In the genomic region with DNA sequence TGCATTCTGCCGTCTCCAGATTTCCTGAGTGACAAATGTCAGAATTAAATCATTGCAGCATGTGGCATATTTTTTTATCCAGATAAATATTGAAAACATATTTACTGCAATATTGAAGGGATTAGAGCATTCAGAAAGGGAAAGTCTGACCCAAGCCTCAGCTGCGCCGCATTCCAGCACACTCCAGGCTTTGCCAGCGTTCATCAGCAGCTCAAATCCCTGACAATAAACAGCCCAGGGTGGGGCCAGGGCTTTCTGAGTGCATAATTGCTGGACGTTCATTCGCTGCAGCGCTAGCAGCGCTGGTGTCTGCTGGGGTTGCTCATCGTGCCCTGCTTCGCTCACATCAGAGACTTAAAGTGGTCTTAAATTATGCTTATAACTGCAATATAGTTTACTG, we compare ENCODE assay signal across 11 mouse cellular contexts.
DNase-seq lines count a peak whose midpoint lies in the region; ATAC-seq and TF ChIP-seq lines count a peak whose summit lies in the region.
"Had no signal": no experiment of that assay in that cellular context is flagged by ENCODE, and none has a peak within 500 bp of the region (broad histone marks: within the 10 kb centered on the region; RNA-seq: fewer than 3 reads in every experiment).

No protein-coding gene starts in this region.

- no peak overlapping the region for H3K4me3 ChIP-seq in forebrain, embryonic 12.5 days (replicated peaks)
- no peak overlapping the region for H3K4me3 ChIP-seq in forebrain, embryonic 10.5 days
- H3K4me3 ChIP-seq in lung, embryonic 14.5 days (ENCODE audit: low read depth, low read length), result no peak overlapping the region
- H3K4me3 ChIP-seq in lung, adult 2 months (replicated peaks; ENCODE audit: extremely low read depth, low read depth, low read length), result no peak overlapping the region
- H3K4me3 ChIP-seq in intestine, embryonic 16.5 days (ENCODE audit: low read length), result no peak overlapping the region
- H3K4me3 ChIP-seq: myocyte had no signal

- H3K9me3 ChIP-seq in forebrain, embryonic 12.5 days, result 0 out of 2 replicates have a peak, but pooled peaks cover 2% of the 10 kb centered on the region
- H3K9me3 ChIP-seq in forebrain, embryonic 10.5 days, result peaks cover 5% of the 10 kb centered on the region; the same call in 1 of the 2 replicates
- no peaks in the 10 kb centered on the region for H3K9me3 ChIP-seq in lung, embryonic 14.5 days (ENCODE audit: low read depth, low read length)
- no peaks in the 10 kb centered on the region for H3K9me3 ChIP-seq in intestine, embryonic 16.5 days (ENCODE audit: control insufficient read depth, low read length)

- TF ChIP-seq POLR2A in lung, adult 2 months (IDR thresholded peaks at IDR 0.05; ENCODE audit: borderline replicate concordance, extremely low read depth, low read depth, low read length), result no peak

- H3K4me2 ChIP-seq in forebrain, embryonic 12.5 days, result no peak overlapping the region
- H3K4me2 ChIP-seq in lung, embryonic 14.5 days, result no peak overlapping the region
- 0 out of 2 replicates have a peak overlapping the region, but pooled peaks have one; percentile 6 for H3K4me2 ChIP-seq in intestine, embryonic 16.5 days (ENCODE audit: low read depth, low read length)
- H3K4me2 ChIP-seq: hindbrain, embryonic 14.5 days had no signal

- H3K4me1 ChIP-seq in forebrain, embryonic 12.5 days, result no peaks in the 10 kb centered on the region; the same call in 1 of the 2 replicates
- peaks cover 4% of the 10 kb centered on the region; the same call in 1 of the 2 replicates for H3K4me1 ChIP-seq in forebrain, embryonic 10.5 days
- H3K4me1 ChIP-seq in lung, embryonic 14.5 days (ENCODE audit: insufficient read depth), result no peaks in the 10 kb centered on the region
- H3K4me1 ChIP-seq in lung, adult 2 months (ENCODE audit: control insufficient read depth, insufficient read depth, low read length), result no peaks in the 10 kb centered on the region
- no peaks in the 10 kb centered on the region for H3K4me1 ChIP-seq in intestine, embryonic 16.5 days (ENCODE audit: control insufficient read depth, insufficient read depth, low read length)

- no peak for TF ChIP-seq CTCF in lung, embryonic 14.5 days (IDR thresholded peaks at IDR 0.05; ENCODE audit: low read depth)
- no peak for TF ChIP-seq CTCF in lung, adult 2 months (IDR thresholded peaks at IDR 0.05; ENCODE audit: insufficient read depth, low read length)

- DNase-seq in forebrain, embryonic 10.5 days (ENCODE audit: extremely low spot score, low spot score), result no peak
- DNase-seq in lung, embryonic 14.5 days, result peak; percentile 46
- no peak for DNase-seq in lung, adult 2 months
- peak; percentile 37 for DNase-seq in retina, embryonic 14.5 days (ENCODE audit: low spot score)
- DNase-seq in cerebellum, postnatal 4 days (ENCODE audit: low spot score in 2 of 2), result no peak
- DNase-seq in cerebellum, adult 18-20 months, result no peak
- DNase-seq: cerebellum, adult 11 months had no signal

- WGBS in forebrain, embryonic 12.5 days, result 53% methylated on average over 10 of the region's 10 CpGs
- 76% methylated on average over 10 of the region's 10 CpGs for WGBS in forebrain, embryonic 10.5 days
- WGBS in lung, embryonic 14.5 days, result 59% methylated on average over 10 of the region's 10 CpGs
- WGBS in lung, adult 2 months, result 62% methylated on average over 10 of the region's 10 CpGs
- 46% methylated on average over 10 of the region's 10 CpGs for WGBS in intestine, embryonic 16.5 days

- H3K9ac ChIP-seq in forebrain, embryonic 12.5 days, result no peak overlapping the region
- no peak overlapping the region for H3K9ac ChIP-seq in lung, embryonic 14.5 days
- H3K9ac ChIP-seq in intestine, embryonic 16.5 days (ENCODE audit: low read depth, low read length), result no peak overlapping the region
- H3K9ac ChIP-seq: hindbrain, embryonic 14.5 days had no signal

- no peaks in the 10 kb centered on the region for H3K36me3 ChIP-seq in forebrain, embryonic 12.5 days (replicated peaks)
- no peaks in the 10 kb centered on the region for H3K36me3 ChIP-seq in forebrain, embryonic 10.5 days (replicated peaks)
- no peaks in the 10 kb centered on the region for H3K36me3 ChIP-seq in lung, embryonic 14.5 days (ENCODE audit: insufficient read depth)
- H3K36me3 ChIP-seq in intestine, embryonic 16.5 days (ENCODE audit: control insufficient read depth, insufficient read depth, low read length), result no peaks in the 10 kb centered on the region

- H3K27ac ChIP-seq in forebrain, embryonic 12.5 days, result no peak overlapping the region
- H3K27ac ChIP-seq in forebrain, embryonic 10.5 days, result no peak overlapping the region
- H3K27ac ChIP-seq in lung, embryonic 14.5 days (ENCODE audit: low read depth), result no peak overlapping the region
- H3K27ac ChIP-seq in intestine, embryonic 16.5 days (ENCODE audit: low read length), result no peak overlapping the region
- H3K27ac ChIP-seq: hindbrain, embryonic 14.5 days had no signal

- H3K27me3 ChIP-seq in forebrain, embryonic 12.5 days, result no peaks in the 10 kb centered on the region
- no peaks in the 10 kb centered on the region for H3K27me3 ChIP-seq in forebrain, embryonic 10.5 days (ENCODE audit: poor library complexity, severe bottlenecking)
- no peaks in the 10 kb centered on the region for H3K27me3 ChIP-seq in lung, embryonic 14.5 days (ENCODE audit: insufficient read depth, low read length)
- no peaks in the 10 kb centered on the region for H3K27me3 ChIP-seq in intestine, embryonic 16.5 days (replicated peaks; ENCODE audit: control insufficient read depth, insufficient read depth, low read length)

- peak; percentile 71 for ATAC-seq in forebrain, embryonic 12.5 days (ENCODE audit: low FRiP score)
- no peak for ATAC-seq in lung, embryonic 14.5 days (ENCODE audit: insufficient read depth)
- no peak; the same call in 1 of the 2 replicates for ATAC-seq in intestine, embryonic 16.5 days

Comparison
In these comparisons a context has a peak if more than half of its experiments do, and no peak if none do; other contexts are left out.
1. DNase-seq: peak in lung, embryonic 14.5 days (single experiment) and retina, embryonic 14.5 days (single experiment); none in forebrain, embryonic 10.5 days (single experiment), lung, adult 2 months (single experiment), cerebellum, postnatal 4 days (0 of 2) and cerebellum, adult 18-20 months (0 of 2).